30 mouse cellular contexts compared by ENCODE assay signal in genomic region chr7:83726936-83727632, GRCm38 (mm10). TPM values are rescaled to one million over a fixed set of nuclear protein-coding genes. Genes with fewer than 3 reads are reported as not detected.
DNase-seq lines count a peak whose midpoint lies in the region; ATAC-seq and TF ChIP-seq lines count a peak whose summit lies in the region.
"Had no signal": no experiment of that assay in that cellular context is flagged by ENCODE, and none has a peak within 500 bp of the region (broad histone marks: within the 10 kb centered on the region; RNA-seq: fewer than 3 reads in every experiment).

No protein-coding gene starts in this region.

- no peak for DNase-seq in embryonic facial prominence, embryonic 10.5 days (ENCODE audit: low spot score)
- DNase-seq in kidney, postnatal 0 days (ENCODE audit: low spot score), result peak; percentile 49
- no peak for DNase-seq in kidney, postnatal 10 days
- DNase-seq in hindbrain, embryonic 11.5 days (ENCODE audit: low spot score), result no peak
- DNase-seq: adrenal gland, adult 2 months; adrenal gland, postnatal 36 days; B cell, adult 2 months; forebrain, postnatal 0 days; gastrocnemius, postnatal 14 days; heart, adult 18-20 months; kidney, adult 18-20 months; kidney, postnatal 25 days; lung, postnatal 36 days; right cerebral cortex, adult 18-20 months had no signal

- no peak overlapping the region for H3K9ac ChIP-seq in embryonic facial prominence, embryonic 13.5 days
- no peak overlapping the region for H3K9ac ChIP-seq in kidney, postnatal 0 days (ENCODE audit: low read depth, low read length)
- no peak overlapping the region for H3K9ac ChIP-seq in hindbrain, embryonic 11.5 days (ENCODE audit: low read depth, low read length)
- H3K9ac ChIP-seq: embryonic facial prominence, embryonic 15.5 days; forebrain, embryonic 12.5 days; forebrain, postnatal 0 days; heart, embryonic 12.5 days; limb, embryonic 13.5 days; lung, embryonic 15.5 days; midbrain, embryonic 12.5 days; neural tube, embryonic 12.5 days had no signal

- no peak for ATAC-seq in embryonic facial prominence, embryonic 13.5 days (ENCODE audit: insufficient number of reproducible peaks, insufficient read depth, low FRiP score, low TSS enrichment, low read depth)
- ATAC-seq in kidney, postnatal 0 days (replicated peaks; ENCODE audit: low FRiP score, low read depth), result no peak
- ATAC-seq in granulocyte monocyte progenitor cell, adult 5-6 weeks (replicated peaks; ENCODE audit: poor library complexity, severe bottlenecking), result 0 out of 2 replicates have a peak, but pooled peaks have one; percentile 18
- no peak for ATAC-seq in hindbrain, embryonic 11.5 days (ENCODE audit: low FRiP score)
- ATAC-seq: activated CD4-positive, CD25-positive, alpha-beta regulatory T cell, adult 4 months; forebrain, postnatal 0 days; hindbrain, embryonic 16.5 days had no signal

- peaks cover 22% of the 10 kb centered on the region for H3K4me1 ChIP-seq in embryonic facial prominence, embryonic 13.5 days
- H3K4me1 ChIP-seq in embryonic facial prominence, embryonic 10.5 days, result peaks cover 24% of the 10 kb centered on the region
- no peaks in the 10 kb centered on the region for H3K4me1 ChIP-seq in kidney, postnatal 0 days (replicated peaks; ENCODE audit: insufficient read depth, low read length)
- no peaks in the 10 kb centered on the region for H3K4me1 ChIP-seq in hindbrain, embryonic 11.5 days (replicated peaks; ENCODE audit: control insufficient read depth, insufficient read depth, low read length)
- H3K4me1 ChIP-seq: forebrain, embryonic 12.5 days; midbrain, embryonic 12.5 days; neural tube, embryonic 12.5 days had no signal

- no peaks in the 10 kb centered on the region for H3K36me3 ChIP-seq in embryonic facial prominence, embryonic 13.5 days
- no peaks in the 10 kb centered on the region for H3K36me3 ChIP-seq in embryonic facial prominence, embryonic 10.5 days (replicated peaks)
- H3K36me3 ChIP-seq in kidney, postnatal 0 days (ENCODE audit: insufficient read depth, low read length), result no peaks in the 10 kb centered on the region
- H3K36me3 ChIP-seq in hindbrain, embryonic 11.5 days (ENCODE audit: control insufficient read depth, insufficient read depth, low read length), result no peaks in the 10 kb centered on the region
- H3K36me3 ChIP-seq: embryonic facial prominence, embryonic 15.5 days; forebrain, embryonic 12.5 days; heart, embryonic 12.5 days; hindbrain, embryonic 10.5 days; limb, embryonic 13.5 days; lung, embryonic 15.5 days; midbrain, embryonic 12.5 days; neural tube, embryonic 12.5 days had no signal

- H3K9me3 ChIP-seq in embryonic facial prominence, embryonic 13.5 days, result no peaks in the 10 kb centered on the region
- no peaks in the 10 kb centered on the region for H3K9me3 ChIP-seq in embryonic facial prominence, embryonic 10.5 days
- no peaks in the 10 kb centered on the region for H3K9me3 ChIP-seq in kidney, postnatal 0 days (replicated peaks; ENCODE audit: low read length)
- H3K9me3 ChIP-seq in hindbrain, embryonic 11.5 days (ENCODE audit: control insufficient read depth, low read length), result no peaks in the 10 kb centered on the region
- H3K9me3 ChIP-seq: embryonic facial prominence, embryonic 15.5 days; forebrain, embryonic 12.5 days; heart, embryonic 12.5 days; hindbrain, embryonic 10.5 days; limb, embryonic 13.5 days; lung, embryonic 15.5 days; midbrain, embryonic 12.5 days; neural tube, embryonic 12.5 days had no signal

- H3K4me2 ChIP-seq in embryonic facial prominence, embryonic 13.5 days, result no peak overlapping the region
- no peak overlapping the region for H3K4me2 ChIP-seq in kidney, postnatal 0 days (ENCODE audit: low read length)
- H3K4me2 ChIP-seq in hindbrain, embryonic 11.5 days (replicated peaks; ENCODE audit: low read depth, low read length), result no peak overlapping the region
- H3K4me2 ChIP-seq: embryonic facial prominence, embryonic 15.5 days; forebrain, embryonic 12.5 days; heart, embryonic 12.5 days; limb, embryonic 13.5 days; liver, embryonic 11.5 days; lung, embryonic 15.5 days; midbrain, embryonic 12.5 days; neural tube, embryonic 12.5 days had no signal

- H3K27ac ChIP-seq in embryonic facial prominence, embryonic 13.5 days, result 0 out of 2 replicates have a peak overlapping the region, but pooled peaks have one; percentile 3
- no peak overlapping the region; the same call in 1 of the 2 replicates for H3K27ac ChIP-seq in embryonic facial prominence, embryonic 10.5 days (replicated peaks)
- H3K27ac ChIP-seq in kidney, postnatal 0 days, result no peak overlapping the region
- H3K27ac ChIP-seq in hindbrain, embryonic 11.5 days (ENCODE audit: low read depth, low read length), result no peak overlapping the region
- H3K27ac ChIP-seq: embryonic facial prominence, embryonic 15.5 days; forebrain, embryonic 12.5 days; hindbrain, embryonic 10.5 days; layer of hippocampus, adult 2 months; left cerebral cortex, adult 2 months; limb, embryonic 13.5 days; lung, embryonic 15.5 days; midbrain, embryonic 12.5 days; neural tube, embryonic 12.5 days had no signal

- WGBS in embryonic facial prominence, embryonic 13.5 days, result 33% methylated on average over 5 of the region's 5 CpGs
- WGBS in embryonic facial prominence, embryonic 10.5 days, result 68% methylated on average over 5 of the region's 5 CpGs
- WGBS in kidney, postnatal 0 days, result 27% methylated on average over 5 of the region's 5 CpGs
- WGBS in hindbrain, embryonic 11.5 days, result 74% methylated on average over 5 of the region's 5 CpGs

- no peak overlapping the region for H3K4me3 ChIP-seq in embryonic facial prominence, embryonic 13.5 days
- H3K4me3 ChIP-seq in embryonic facial prominence, embryonic 10.5 days, result no peak overlapping the region
- H3K4me3 ChIP-seq in kidney, postnatal 0 days (replicated peaks; ENCODE audit: low read depth, low read length), result no peak overlapping the region
- H3K4me3 ChIP-seq in hindbrain, embryonic 11.5 days (ENCODE audit: low read depth, low read length), result no peak overlapping the region
- H3K4me3 ChIP-seq: embryonic facial prominence, embryonic 15.5 days; forebrain, embryonic 12.5 days; heart, embryonic 12.5 days; hindbrain, embryonic 10.5 days; layer of hippocampus, adult 2 months; left cerebral cortex, adult 2 months; limb, embryonic 13.5 days; lung, embryonic 15.5 days; midbrain, embryonic 12.5 days; myocyte; neural tube, embryonic 12.5 days had no signal

- no peak for TF ChIP-seq CTCF in kidney, postnatal 0 days (IDR thresholded peaks at IDR 0.05; ENCODE audit: low read depth)

- no peaks in the 10 kb centered on the region for H3K27me3 ChIP-seq in embryonic facial prominence, embryonic 13.5 days
- H3K27me3 ChIP-seq in embryonic facial prominence, embryonic 10.5 days (replicated peaks; ENCODE audit: low read depth, poor library complexity, severe bottlenecking), result no peaks in the 10 kb centered on the region
- H3K27me3 ChIP-seq in kidney, postnatal 0 days (ENCODE audit: insufficient read depth, low read length), result no peaks in the 10 kb centered on the region
- no peaks in the 10 kb centered on the region for H3K27me3 ChIP-seq in hindbrain, embryonic 11.5 days (ENCODE audit: control insufficient read depth, insufficient read depth, low read length)
- H3K27me3 ChIP-seq: embryonic facial prominence, embryonic 15.5 days; forebrain, embryonic 12.5 days; limb, embryonic 13.5 days; lung, embryonic 15.5 days; midbrain, embryonic 12.5 days; neural tube, embryonic 12.5 days had no signal

RNA-seq across cellular contexts. Expression of gene Il16, which starts 18.4 kb away (rescaled TPM):
- 4.7 and 4.9 TPM in 2 replicates for polyA plus RNA-seq in embryonic facial prominence, embryonic 13.5 days (2015; fragmentation: Nextera tagmentation; extraction: Ambion mirVana)
- polyA plus RNA-seq in embryonic facial prominence, embryonic 10.5 days (2016; fragmentation: Nextera tagmentation; extraction: Ambion mirVana), result 1.1 and 1.9 TPM in 2 replicates
- 3.1 and 3.6 TPM in 2 replicates for polyA plus RNA-seq in kidney, postnatal 0 days (2015; fragmentation: Nextera tagmentation; extraction: Ambion mirVana)
- 43.0 and 52.2 TPM in 2 replicates for total RNA-seq in granulocyte monocyte progenitor cell, adult 5-6 weeks (2014; fragmentation: Nextera tagmentation)
- total RNA-seq in granulocyte monocyte progenitor cell, adult 5-6 weeks (2017), result 66.4 and 71.5 TPM in 2 replicates
- polyA plus RNA-seq in hindbrain, embryonic 11.5 days (2014; fragmentation: Nextera tagmentation; extraction: Ambion mirVana), result 1.0 and 1.5 TPM in 2 replicates
